Mouse (Mus musculus) liver, postnatal 0 days (tissue): ENCODE measurements around the gene Acpp. TPM values are rescaled to one million over a fixed set of nuclear protein-coding genes. Genes with fewer than 3 reads are reported as not detected.

ENCODE experiments used
- ATAC-seq: fragments of 200-750 bp; cut with Nextera tagmentation; 2 replicates; pipeline ENCODE4 v1.8.0; 2017; ENCODE audit warnings: mild to moderate bottlenecking, moderate library complexity
- DNase-seq: peaks from one replicate; pipeline ENCODE4 v3.0.0-alpha.2; 2016
- H3K27ac ChIP-seq: fragments of 300-500 bp; sonication (generic); 2 replicates; pipeline ENCODE4 v1.5.1; 2014; ENCODE audit warnings: antibody characterized with exemption, moderate library complexity, mild to moderate bottlenecking, low read depth
- H3K27me3 ChIP-seq: fragments of 300-500 bp; sonication (generic); 2 replicates; pipeline ENCODE4 v1.6.1; 2014; ENCODE audit warnings: low read length, control low read depth, mixed read lengths; ENCODE audit not compliant: insufficient read depth
- H3K36me3 ChIP-seq: fragments of 300-500 bp; sonication (generic); replicated peaks from 2 replicates; pipeline ENCODE4 v1.6.1; 2014; ENCODE audit warnings: mild to moderate bottlenecking, control low read depth, low read length, moderate library complexity, mixed read lengths; ENCODE audit not compliant: insufficient read depth
- H3K4me1 ChIP-seq: fragments of 300-500 bp; sonication (generic); 2 replicates; pipeline ENCODE4 v1.6.1; 2014; ENCODE audit warnings: antibody characterized with exemption, mild to moderate bottlenecking, control low read depth; ENCODE audit not compliant: insufficient read depth
- H3K4me2 ChIP-seq: fragments of 300-500 bp; sonication (generic); 2 replicates; pipeline ENCODE4 v1.6.1; 2014; ENCODE audit warnings: low read depth, mild to moderate bottlenecking, low read length, moderate library complexity, mixed read lengths
- H3K4me3 ChIP-seq: fragments of 300-500 bp; sonication (generic); 2 replicates; pipeline ENCODE4 v1.5.1; 2014; ENCODE audit warnings: low read depth, low read length
- H3K9ac ChIP-seq: fragments of 300-500 bp; sonication (generic); replicated peaks from 2 replicates; pipeline ENCODE4 v1.6.1; 2014; ENCODE audit warnings: mild to moderate bottlenecking, moderate library complexity
- H3K9me3 ChIP-seq: fragments of 300-500 bp; sonication (generic); 2 replicates; pipeline ENCODE4 v1.6.1; 2016; ENCODE audit warnings: mild to moderate bottlenecking, control low read depth, low read length, mixed read lengths
- CTCF ChIP-seq: sonication (generic); IDR thresholded peaks from 2 replicates; pipeline ENCODE4 v1.5.1; 2016; ENCODE audit warnings: antibody characterized with exemption, low read depth
- EP300 ChIP-seq: IDR thresholded peaks from 2 replicates; pipeline ENCODE4 v1.6.1; 2016; ENCODE audit warnings: antibody characterized with exemption, low read depth, mild to moderate bottlenecking
- WGBS: fragments of 180-500 bp; shearing (Covaris S2); extraction: QIAGEN DNeasy Blood & Tissue Kit; methylation state at CpG from one replicate; pipeline ENCODE4 v1.1.7; 2014; ENCODE audit not compliant: insufficient replicate concordance; 5-methylcytosine and 5-hydroxymethylcytosine counted together
- polyA plus RNA-seq: library from polyadenylated mRNA; unstranded; fragments of >200 nt; fragmentation: Nextera tagmentation; extraction: Ambion mirVana; gene quantifications from 2 replicates; pipeline ENCODE4 v1.2.1, GENCODE M21; 2015

The Acpp gene
- polyA plus RNA-seq, 1 experiment from 2014 or later = 0.79 TPM

DNA sequence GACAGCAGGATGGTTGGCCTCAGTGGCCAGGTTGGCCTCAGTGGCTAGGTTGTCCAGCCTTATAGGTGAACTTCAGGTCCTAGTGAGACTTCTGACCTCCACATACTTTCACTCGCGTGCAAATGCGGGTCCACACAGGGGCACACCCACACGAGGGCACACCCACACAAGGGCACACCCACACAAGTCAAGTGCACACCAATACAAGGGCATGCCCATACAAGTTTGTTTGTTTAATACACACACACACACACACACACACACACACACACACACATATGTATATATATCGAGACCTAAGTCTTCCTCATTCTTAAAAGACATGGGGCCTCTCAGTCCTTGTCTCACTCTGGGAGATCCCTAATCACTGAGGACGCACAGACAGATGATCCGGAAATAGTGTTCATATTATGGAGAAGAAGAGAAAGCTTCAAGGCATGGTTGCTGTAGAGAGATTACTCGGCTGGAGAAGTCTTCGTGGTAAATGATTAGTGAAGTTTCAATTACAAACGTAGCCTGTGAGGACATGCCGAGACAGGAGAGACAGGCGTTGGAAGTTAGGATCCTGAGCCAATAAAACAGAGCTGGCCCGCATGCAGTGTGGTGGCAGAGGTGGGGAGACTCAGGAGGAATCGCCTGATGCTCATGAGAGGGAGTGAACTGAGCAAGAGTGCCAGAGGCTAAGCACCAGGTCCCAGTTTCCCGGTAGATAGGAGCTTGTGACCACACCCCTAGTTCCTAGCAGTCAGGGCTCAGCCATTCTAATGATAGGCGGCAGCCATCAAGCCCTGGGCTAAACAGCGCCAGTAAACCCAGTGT lies 23.7 kb upstream of the Acpp start:
- Histone ChIP-seq H3K4me3 (no peak overlapping the region), H3K9me3 (0 out of 2 replicates have a peak, but pooled peaks cover 6% of the 10 kb centered on the region), H3K4me1 (peaks cover 4% of the 10 kb centered on the region; the same call in 1 of the 2 replicates), H3K27me3 (no peaks in the 10 kb centered on the region), H3K36me3 (no peaks in the 10 kb centered on the region), H3K27ac (no peak overlapping the region), H3K9ac (no peak overlapping the region), H3K4me2 (peak overlapping the region; percentile 48)
- TF ChIP-seq EP300 = no peak
- TF ChIP-seq CTCF = no peak
- ATAC-seq (peak; percentile 64), DNase-seq (peak; percentile 16)
- WGBS = 66% methylated on average over 17 of the region's 17 CpGs

DNA sequence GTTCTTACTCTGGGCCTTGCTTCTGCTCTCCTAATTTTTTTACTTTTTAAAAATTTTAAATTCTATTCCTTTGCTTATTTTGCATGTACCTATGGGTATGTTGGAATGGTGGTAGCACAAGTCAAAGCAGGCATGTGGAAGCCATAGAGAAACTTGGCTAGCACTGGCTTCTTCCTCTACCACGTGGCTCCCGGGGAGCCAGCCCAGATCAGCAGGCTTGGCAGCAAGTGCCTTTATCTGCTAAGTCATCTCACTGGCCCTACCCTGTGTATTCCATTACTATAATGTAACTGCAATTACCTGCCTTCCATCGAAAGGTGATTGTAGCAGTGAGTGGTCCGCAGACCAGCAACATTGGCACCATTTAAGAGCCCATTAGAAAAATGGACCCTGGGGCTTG lies 22.8 kb upstream of the Acpp start:
- H3K27ac ChIP-seq = no peak overlapping the region
- H3K9ac ChIP-seq = no peak overlapping the region
- no peak for TF ChIP-seq EP300
- no peak for TF ChIP-seq CTCF
- H3K27me3 ChIP-seq = no peaks in the 10 kb centered on the region
- peaks cover 4% of the 10 kb centered on the region; the same call in 1 of the 2 replicates for H3K4me1 ChIP-seq
- no peak overlapping the region for H3K4me2 ChIP-seq
- no peak for DNase-seq
- no peak for ATAC-seq
- 0 out of 2 replicates have a peak, but pooled peaks cover 6% of the 10 kb centered on the region for H3K9me3 ChIP-seq
- 81% methylated on average over 4 of the region's 4 CpGs for WGBS
- H3K4me3 ChIP-seq = no peak overlapping the region
- no peaks in the 10 kb centered on the region for H3K36me3 ChIP-seq

DNA sequence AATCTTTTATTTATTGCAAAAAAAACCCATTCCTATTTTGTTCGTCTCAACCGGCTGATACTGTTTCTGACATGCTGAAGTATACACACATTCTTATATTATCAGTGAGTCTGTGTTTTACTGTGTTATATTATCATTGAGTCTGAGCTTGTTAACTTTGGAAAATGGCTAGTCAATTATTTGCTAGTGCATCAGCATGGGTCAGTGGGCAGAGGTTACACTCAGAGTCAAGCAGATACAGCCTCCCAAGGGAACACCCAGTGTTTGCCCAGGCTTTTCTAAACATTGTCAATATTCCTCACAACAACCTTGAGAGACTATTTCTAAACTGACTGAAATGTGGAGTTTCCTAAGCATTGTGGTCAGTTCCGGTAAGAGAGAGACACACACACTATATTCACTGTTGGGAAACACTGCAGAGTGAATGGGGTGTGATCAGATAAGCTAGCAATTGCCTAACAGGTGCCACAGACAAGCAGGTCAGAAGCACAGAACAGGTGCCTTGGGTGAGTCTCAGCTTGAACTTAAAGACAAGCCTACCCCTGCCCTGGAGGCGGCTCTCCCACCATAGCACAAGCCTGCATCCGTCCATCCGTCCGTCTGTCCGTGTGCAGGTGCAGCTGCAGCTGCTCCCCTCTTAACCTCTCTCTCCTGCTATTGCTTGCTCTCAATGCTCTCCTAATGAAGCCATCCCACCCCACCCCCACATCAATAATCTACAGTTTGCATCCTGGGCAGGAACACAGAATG lies 18.1 kb upstream of the Acpp start:
- Histone ChIP-seq H3K36me3 (no peaks in the 10 kb centered on the region), H3K27me3 (no peaks in the 10 kb centered on the region), H3K4me1 (no peaks in the 10 kb centered on the region), H3K4me3 (0 out of 2 replicates have a peak overlapping the region, but pooled peaks have one; percentile 2), H3K9me3 (no peaks in the 10 kb centered on the region), H3K4me2 (peak overlapping the region; percentile 56), H3K9ac (no peak overlapping the region), H3K27ac (peak overlapping the region; percentile 81)
- 52% methylated on average over 8 of the region's 8 CpGs for WGBS
- peak; percentile 65 for TF ChIP-seq EP300
- TF ChIP-seq CTCF = no peak
- DNase-seq (peak; percentile 40), ATAC-seq (peak; percentile 97)

DNA sequence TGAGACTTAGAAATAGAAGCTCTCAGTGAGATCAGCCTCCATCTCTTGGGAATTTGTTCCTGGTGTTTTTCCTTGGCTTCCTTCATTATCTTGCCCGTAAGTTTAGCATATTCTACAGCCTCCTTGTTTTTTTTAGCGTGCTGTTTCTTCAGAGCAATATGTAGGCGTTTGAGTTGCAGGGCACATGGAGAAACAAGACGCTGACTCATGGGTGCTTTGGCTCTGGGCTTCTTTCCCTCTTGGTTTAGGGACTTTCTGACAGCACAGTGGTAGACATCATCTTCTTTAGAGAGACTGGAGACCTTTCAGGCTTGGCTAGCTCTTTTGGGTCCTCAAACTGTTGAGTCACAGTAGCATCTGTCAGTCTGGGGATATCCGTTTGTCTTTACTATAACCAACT lies 6.6 kb upstream of the Acpp start:
- Histone ChIP-seq H3K4me3 (no peak overlapping the region), H3K4me2 (no peak overlapping the region), H3K36me3 (no peaks in the 10 kb centered on the region), H3K4me1 (0 out of 2 replicates have a peak, but pooled peaks cover 2% of the 10 kb centered on the region), H3K9me3 (no peaks in the 10 kb centered on the region), H3K9ac (no peak overlapping the region), H3K27me3 (0 out of 2 replicates have a peak, but pooled peaks cover 3% of the 10 kb centered on the region), H3K27ac (no peak overlapping the region)
- ATAC-seq = no peak
- no peak for DNase-seq
- WGBS = 67% methylated on average over 5 of the region's 5 CpGs
- no peak for TF ChIP-seq CTCF

DNA sequence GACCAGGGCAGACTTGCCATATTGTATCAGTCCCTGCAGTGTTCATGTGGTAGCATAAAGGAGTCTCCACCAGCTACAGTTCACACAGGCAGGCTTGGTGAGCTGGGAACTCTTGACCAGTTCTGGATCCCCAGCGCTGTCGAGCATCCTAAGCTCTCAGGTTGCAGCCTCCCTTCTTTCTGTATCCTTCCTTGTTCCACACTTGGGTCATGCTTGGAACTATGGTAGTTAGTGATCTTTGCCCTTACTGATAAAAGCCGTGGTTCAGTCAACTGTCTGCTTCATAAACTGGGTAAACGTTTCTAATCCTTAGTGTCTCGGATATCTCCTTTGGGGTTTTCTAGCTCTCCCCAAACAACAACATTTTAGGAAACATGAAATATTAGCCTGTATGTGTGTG lies 1.9 kb upstream of the Acpp start:
- WGBS = 67% methylated on average over 5 of the region's 5 CpGs
- H3K36me3 ChIP-seq = no peaks in the 10 kb centered on the region
- no peaks in the 10 kb centered on the region for H3K9me3 ChIP-seq
- H3K27me3 ChIP-seq = no peaks in the 10 kb centered on the region
- TF ChIP-seq CTCF (no peak), EP300 (no peak)
- no peak overlapping the region for H3K9ac ChIP-seq
- peak overlapping the region; percentile 71; the same call in 1 of the 2 replicates for H3K27ac ChIP-seq
- no peak overlapping the region for H3K4me3 ChIP-seq
- H3K4me1 ChIP-seq = 0 out of 2 replicates have a peak, but pooled peaks cover 8% of the 10 kb centered on the region
- no peak for DNase-seq
- no peak overlapping the region for H3K4me2 ChIP-seq
- no peak for ATAC-seq
